Mouse (Mus musculus): ENCODE data around the gene Stk38. TPM values are rescaled to one million over a fixed set of nuclear protein-coding genes. Genes with fewer than 3 reads are reported as not detected.

Stk38 gene
- polyA plus RNA-seq, 1 experiment from 2014 or later = 91.6 TPM

DNA sequence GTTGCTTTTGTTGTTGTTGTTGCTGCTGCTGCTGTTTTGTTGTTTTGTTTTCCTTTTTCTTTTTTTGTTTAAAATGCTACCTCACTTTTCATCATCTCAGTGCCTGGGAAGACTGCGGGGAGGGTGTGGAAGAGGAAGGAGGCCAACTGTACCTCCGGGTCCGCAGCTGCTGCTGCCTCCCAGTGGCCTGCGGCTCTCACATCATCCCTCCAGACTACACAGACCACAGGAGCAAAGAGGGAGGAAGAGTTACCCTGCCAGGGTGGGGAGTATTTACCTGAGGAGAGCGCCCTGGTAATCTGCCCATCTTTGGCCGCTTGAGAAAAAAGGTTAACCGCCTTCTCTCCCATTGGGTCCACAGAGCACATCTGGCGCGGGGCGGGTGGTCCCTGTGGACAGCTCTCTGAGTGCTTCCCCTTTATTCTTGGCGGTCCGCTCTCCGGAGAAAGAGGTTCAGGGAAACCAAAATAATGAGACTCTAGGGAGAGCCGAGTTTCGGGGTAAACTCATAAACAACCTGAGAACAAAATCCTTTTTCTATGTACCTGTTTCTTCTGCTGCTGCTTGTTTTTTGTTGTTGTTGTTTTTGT lies 14.5 kb upstream of the Stk38 start:
- ATAC-seq (replicated peaks; ENCODE audit: low FRiP score, low TSS enrichment, low read depth) (no peak), DNase-seq (ENCODE audit: low spot score) (peak; percentile 70)
- H3K4me2 ChIP-seq (ENCODE audit: low read length) = 0 out of 2 replicates have a peak overlapping the region, but pooled peaks have one; percentile 5
- H3K36me3 ChIP-seq (ENCODE audit: control insufficient read depth, insufficient read depth, low read length) = no peaks in the 10 kb centered on the region
- H3K27me3 ChIP-seq (replicated peaks; ENCODE audit: control insufficient read depth, insufficient read depth, low read length) = no peaks in the 10 kb centered on the region
- peaks cover 29% of the 10 kb centered on the region for H3K4me1 ChIP-seq (replicated peaks; ENCODE audit: control insufficient read depth, insufficient read depth, low read length)
- 28% methylated on average over 15 of the region's 15 CpGs for WGBS
- H3K4me3 ChIP-seq (ENCODE audit: low read depth, low read length) = no peak overlapping the region
- H3K9me3 ChIP-seq (ENCODE audit: control insufficient read depth, low read length) = no peaks in the 10 kb centered on the region
- no peak overlapping the region for H3K9ac ChIP-seq (ENCODE audit: low read length)
- H3K27ac ChIP-seq (ENCODE audit: low read depth) = no peak overlapping the region

DNA sequence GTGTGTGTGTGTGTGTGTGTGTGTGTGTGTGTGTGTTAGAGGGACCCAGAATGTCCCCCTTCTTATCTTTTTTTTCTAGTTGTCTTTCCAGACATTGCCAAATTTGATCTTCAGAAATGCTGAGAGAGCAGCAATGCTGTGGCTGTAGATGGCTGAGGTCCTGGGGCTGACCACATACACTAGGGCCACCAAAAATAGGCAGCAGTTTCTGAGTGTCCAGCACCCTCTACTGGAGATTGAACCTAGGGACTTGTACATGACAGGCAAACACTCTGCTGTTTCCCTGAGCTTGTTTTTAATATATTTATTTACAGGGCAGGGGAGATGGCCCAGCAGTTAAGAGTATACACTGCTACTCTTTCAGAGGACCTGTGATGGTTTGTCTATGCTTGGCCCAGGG lies 12.6 kb upstream of the Stk38 start:
- no peak for ATAC-seq (replicated peaks; ENCODE audit: low FRiP score, low TSS enrichment, low read depth)
- Histone ChIP-seq H3K36me3 (ENCODE audit: control insufficient read depth, insufficient read depth, low read length) (no peaks in the 10 kb centered on the region), H3K9ac (ENCODE audit: low read length) (no peak overlapping the region), H3K27ac (ENCODE audit: low read depth) (no peak overlapping the region), H3K4me3 (ENCODE audit: low read depth, low read length) (no peak overlapping the region), H3K9me3 (ENCODE audit: control insufficient read depth, low read length) (no peaks in the 10 kb centered on the region), H3K4me2 (ENCODE audit: low read length) (no peak overlapping the region), H3K27me3 (replicated peaks; ENCODE audit: control insufficient read depth, insufficient read depth, low read length) (no peaks in the 10 kb centered on the region), H3K4me1 (replicated peaks; ENCODE audit: control insufficient read depth, insufficient read depth, low read length) (peaks cover 15% of the 10 kb centered on the region; the same call in 1 of the 2 replicates)
- DNase-seq (ENCODE audit: low spot score) = no peak

DNA sequence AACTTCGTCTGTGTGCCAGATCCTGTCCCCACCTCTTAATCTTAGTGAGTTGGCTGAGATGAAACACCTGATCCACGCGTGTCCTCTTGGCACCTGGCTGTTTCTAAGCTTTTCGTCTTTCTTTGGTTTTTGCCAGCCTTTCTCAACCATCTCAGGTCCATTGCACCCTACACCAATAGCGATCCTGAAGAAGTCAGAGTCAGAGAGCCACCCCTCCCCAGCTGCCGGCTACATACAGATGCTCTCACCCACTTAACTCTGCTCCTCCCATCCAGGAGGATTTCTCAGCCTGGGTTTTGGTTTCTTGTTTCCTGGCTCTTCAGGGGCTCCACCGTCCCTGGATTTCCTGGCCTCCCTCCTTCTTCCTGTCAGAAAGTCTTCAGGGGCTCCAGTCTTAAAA lies 11.6 kb upstream of the Stk38 start:
- H3K27ac ChIP-seq (ENCODE audit: low read depth) = no peak overlapping the region
- DNase-seq (ENCODE audit: low spot score) = no peak
- no peak overlapping the region for H3K4me3 ChIP-seq (ENCODE audit: low read depth, low read length)
- no peaks in the 10 kb centered on the region for H3K36me3 ChIP-seq (ENCODE audit: control insufficient read depth, insufficient read depth, low read length)
- H3K4me1 ChIP-seq (replicated peaks; ENCODE audit: control insufficient read depth, insufficient read depth, low read length) = 0 out of 2 replicates have a peak, but pooled peaks cover 6% of the 10 kb centered on the region
- no peaks in the 10 kb centered on the region for H3K27me3 ChIP-seq (replicated peaks; ENCODE audit: control insufficient read depth, insufficient read depth, low read length)
- no peak for ATAC-seq (replicated peaks; ENCODE audit: low FRiP score, low TSS enrichment, low read depth)
- no peaks in the 10 kb centered on the region for H3K9me3 ChIP-seq (ENCODE audit: control insufficient read depth, low read length)
- no peak overlapping the region for H3K9ac ChIP-seq (ENCODE audit: low read length)
- H3K4me2 ChIP-seq (ENCODE audit: low read length) = no peak overlapping the region
- 60% methylated on average over 7 of the region's 7 CpGs for WGBS

DNA sequence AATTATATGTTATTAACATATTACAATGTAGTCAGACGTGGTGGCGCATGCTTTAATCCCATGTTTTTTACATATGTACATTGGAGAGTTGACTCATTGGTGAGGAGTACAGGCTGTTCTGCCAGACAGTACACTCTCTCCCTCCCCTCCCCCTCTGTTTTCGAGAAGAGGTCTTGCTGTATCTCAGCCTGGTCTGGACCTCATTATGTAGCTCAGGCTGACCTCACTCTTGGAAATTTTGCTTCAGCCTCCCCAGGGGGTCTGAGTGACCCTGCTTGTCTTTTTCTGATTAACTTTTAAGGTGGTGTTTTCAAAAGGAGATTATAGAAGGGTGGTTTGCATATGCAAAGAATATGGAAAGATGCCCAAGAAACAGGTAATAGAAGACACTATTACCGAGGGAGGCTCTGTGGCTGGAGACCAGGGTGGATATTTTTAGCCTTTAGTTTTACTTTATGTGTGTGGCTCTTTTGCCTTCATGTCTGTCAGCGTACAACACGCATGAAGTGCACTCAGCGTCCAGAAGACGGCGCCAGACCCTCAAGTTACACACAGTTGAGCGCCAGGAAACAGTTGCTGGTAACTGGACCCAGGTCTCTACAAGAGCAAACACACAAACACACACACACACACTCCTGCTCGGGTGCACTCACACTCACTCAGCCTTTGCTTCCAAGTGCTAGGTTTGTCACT lies 10.6 kb upstream of the Stk38 start:
- Histone ChIP-seq H3K9me3 (ENCODE audit: control insufficient read depth, low read length) (no peaks in the 10 kb centered on the region), H3K27ac (ENCODE audit: low read depth) (no peak overlapping the region), H3K36me3 (ENCODE audit: control insufficient read depth, insufficient read depth, low read length) (no peaks in the 10 kb centered on the region), H3K27me3 (replicated peaks; ENCODE audit: control insufficient read depth, insufficient read depth, low read length) (no peaks in the 10 kb centered on the region), H3K4me3 (ENCODE audit: low read depth, low read length) (no peak overlapping the region), H3K4me2 (ENCODE audit: low read length) (no peak overlapping the region), H3K9ac (ENCODE audit: low read length) (no peak overlapping the region), H3K4me1 (replicated peaks; ENCODE audit: control insufficient read depth, insufficient read depth, low read length) (0 out of 2 replicates have a peak, but pooled peaks cover 6% of the 10 kb centered on the region)
- 56% methylated on average over 11 of the region's 11 CpGs for WGBS
- ATAC-seq (replicated peaks; ENCODE audit: low FRiP score, low TSS enrichment, low read depth) (no peak), DNase-seq (ENCODE audit: low spot score) (no peak)

DNA sequence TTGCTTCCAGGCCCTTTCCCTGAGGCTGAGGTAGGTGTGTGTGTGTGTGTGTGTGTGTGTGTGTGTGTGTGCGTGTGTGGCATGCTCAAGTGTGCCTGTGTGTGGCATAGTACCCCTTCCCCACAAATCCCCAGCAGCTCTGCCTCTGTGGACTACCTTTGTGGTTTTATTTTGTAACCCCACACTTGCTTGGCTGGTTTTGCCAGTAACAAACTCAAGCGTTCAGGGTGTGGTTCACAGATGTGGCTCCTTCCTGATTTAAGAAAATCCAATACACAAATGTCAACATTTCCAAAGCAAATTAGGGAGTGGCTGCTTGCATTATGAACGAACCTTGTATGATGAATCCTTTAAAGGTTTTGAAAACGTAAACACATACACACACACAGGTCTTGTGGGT lies 8.9 kb upstream of the Stk38 start:
- H3K4me2 ChIP-seq (ENCODE audit: low read length) = no peak overlapping the region
- ATAC-seq (replicated peaks; ENCODE audit: low FRiP score, low TSS enrichment, low read depth) = no peak
- H3K27me3 ChIP-seq (replicated peaks; ENCODE audit: control insufficient read depth, insufficient read depth, low read length) = no peaks in the 10 kb centered on the region
- no peaks in the 10 kb centered on the region for H3K36me3 ChIP-seq (ENCODE audit: control insufficient read depth, insufficient read depth, low read length)
- no peaks in the 10 kb centered on the region for H3K9me3 ChIP-seq (ENCODE audit: control insufficient read depth, low read length)
- H3K4me3 ChIP-seq (ENCODE audit: low read depth, low read length) = no peak overlapping the region
- 84% methylated on average over 4 of the region's 4 CpGs for WGBS
- DNase-seq (ENCODE audit: low spot score) = no peak
- H3K4me1 ChIP-seq (replicated peaks; ENCODE audit: control insufficient read depth, insufficient read depth, low read length) = 0 out of 2 replicates have a peak, but pooled peaks cover 3% of the 10 kb centered on the region
- no peak overlapping the region for H3K9ac ChIP-seq (ENCODE audit: low read length)
- H3K27ac ChIP-seq (ENCODE audit: low read depth) = no peak overlapping the region

DNA sequence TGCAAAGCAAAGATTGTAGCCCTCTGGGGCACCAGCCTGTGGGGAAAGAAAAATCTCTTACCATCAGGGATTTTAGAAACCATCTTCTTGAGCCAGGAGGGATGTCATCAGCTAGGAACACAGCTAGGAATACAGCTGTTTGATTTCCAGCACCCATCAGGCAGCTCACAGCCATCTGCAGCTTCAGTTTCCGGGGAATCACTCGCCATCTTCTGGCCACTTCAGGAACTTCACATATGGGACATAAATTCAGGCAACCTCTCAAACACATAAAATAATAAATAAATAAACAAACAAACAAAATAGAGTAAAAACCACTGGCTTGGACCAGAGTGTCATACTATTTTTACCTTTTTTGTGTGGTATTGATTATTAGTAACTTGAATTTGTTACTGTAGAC lies 7.8 kb upstream of the Stk38 start:
- Histone ChIP-seq H3K27me3 (replicated peaks; ENCODE audit: control insufficient read depth, insufficient read depth, low read length) (no peaks in the 10 kb centered on the region), H3K9ac (ENCODE audit: low read length) (no peak overlapping the region), H3K9me3 (ENCODE audit: control insufficient read depth, low read length) (no peaks in the 10 kb centered on the region), H3K4me3 (ENCODE audit: low read depth, low read length) (no peak overlapping the region), H3K36me3 (ENCODE audit: control insufficient read depth, insufficient read depth, low read length) (no peaks in the 10 kb centered on the region), H3K4me2 (ENCODE audit: low read length) (no peak overlapping the region), H3K4me1 (replicated peaks; ENCODE audit: control insufficient read depth, insufficient read depth, low read length) (0 out of 2 replicates have a peak, but pooled peaks cover 3% of the 10 kb centered on the region), H3K27ac (ENCODE audit: low read depth) (no peak overlapping the region)
- WGBS = 31% methylated on average over 2 of the region's 2 CpGs
- no peak for ATAC-seq (replicated peaks; ENCODE audit: low FRiP score, low TSS enrichment, low read depth)
- no peak for DNase-seq (ENCODE audit: low spot score)

- no peak overlapping the region for H3K27ac ChIP-seq (ENCODE audit: low read depth)
- H3K9ac ChIP-seq (ENCODE audit: low read length) = no peak overlapping the region
- H3K36me3 ChIP-seq (ENCODE audit: control insufficient read depth, insufficient read depth, low read length) = no peaks in the 10 kb centered on the region
- ATAC-seq (replicated peaks; ENCODE audit: low FRiP score, low TSS enrichment, low read depth) (no peak), DNase-seq (ENCODE audit: low spot score) (no peak)
- no peaks in the 10 kb centered on the region for H3K27me3 ChIP-seq (replicated peaks; ENCODE audit: control insufficient read depth, insufficient read depth, low read length)
- no peaks in the 10 kb centered on the region for H3K9me3 ChIP-seq (ENCODE audit: control insufficient read depth, low read length)
- 0 out of 2 replicates have a peak, but pooled peaks cover under 1% of the 10 kb centered on the region for H3K4me1 ChIP-seq (replicated peaks; ENCODE audit: control insufficient read depth, insufficient read depth, low read length)
- no peak overlapping the region for H3K4me2 ChIP-seq (ENCODE audit: low read length)
- H3K4me3 ChIP-seq (ENCODE audit: low read depth, low read length) = no peak overlapping the region
These were observed 6.4 kb upstream of the Stk38 start for GRCm38 (mm10) chr17:29014235-29014634.

GRCm38 (mm10) chr17:29009181-29009580 lies 1.4 kb upstream of the Stk38 start:
- ATAC-seq (replicated peaks; ENCODE audit: low FRiP score, low TSS enrichment, low read depth) (no peak), DNase-seq (ENCODE audit: low spot score) (no peak)
- WGBS = 86% methylated on average over 4 of the region's 4 CpGs
- Histone ChIP-seq H3K9ac (ENCODE audit: low read length) (no peak overlapping the region), H3K4me3 (ENCODE audit: low read depth, low read length) (no peak overlapping the region), H3K4me1 (replicated peaks; ENCODE audit: control insufficient read depth, insufficient read depth, low read length) (peaks cover 10% of the 10 kb centered on the region), H3K27ac (ENCODE audit: low read depth) (no peak overlapping the region), H3K9me3 (ENCODE audit: control insufficient read depth, low read length) (no peaks in the 10 kb centered on the region), H3K27me3 (replicated peaks; ENCODE audit: control insufficient read depth, insufficient read depth, low read length) (no peaks in the 10 kb centered on the region), H3K36me3 (ENCODE audit: control insufficient read depth, insufficient read depth, low read length) (no peaks in the 10 kb centered on the region), H3K4me2 (ENCODE audit: low read length) (no peak overlapping the region)

DNA sequence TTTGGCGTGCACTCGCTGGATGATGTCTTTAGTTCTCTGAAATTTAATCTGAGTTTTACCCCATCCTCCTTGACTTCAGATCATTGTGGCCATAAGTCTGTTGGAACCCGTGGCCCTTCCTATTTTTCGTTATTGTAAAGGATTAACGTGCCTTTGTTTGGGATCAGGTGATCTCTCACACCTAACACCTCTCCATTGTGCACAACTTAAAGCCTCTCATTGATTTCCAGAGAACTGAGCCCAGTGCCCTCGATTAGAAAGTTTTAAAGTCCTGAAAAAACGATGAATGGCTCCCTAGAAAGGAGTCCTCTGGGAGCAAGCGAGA lies 493 bp upstream of the Stk38 start:
- Histone ChIP-seq H3K4me3 (ENCODE audit: low read depth, low read length) (peak overlapping the region; percentile 98), H3K4me2 (ENCODE audit: low read length) (peak overlapping the region; percentile 81), H3K27me3 (replicated peaks; ENCODE audit: control insufficient read depth, insufficient read depth, low read length) (no peaks in the 10 kb centered on the region), H3K9ac (ENCODE audit: low read length) (peak overlapping the region; percentile 94), H3K36me3 (ENCODE audit: control insufficient read depth, insufficient read depth, low read length) (no peaks in the 10 kb centered on the region), H3K4me1 (replicated peaks; ENCODE audit: control insufficient read depth, insufficient read depth, low read length) (peaks cover 10% of the 10 kb centered on the region), H3K9me3 (ENCODE audit: control insufficient read depth, low read length) (no peaks in the 10 kb centered on the region), H3K27ac (ENCODE audit: low read depth) (peak overlapping the region; percentile 87)
- ATAC-seq (replicated peaks; ENCODE audit: low FRiP score, low TSS enrichment, low read depth) (no peak), DNase-seq (ENCODE audit: low spot score) (no peak)
- 19% methylated on average over 8 of the region's 8 CpGs for WGBS

All from intestine, embryonic 14.5 days (tissue).